Mouse (Mus musculus): Measurements from ENCODE around the gene Rbp3. TPM values are rescaled to one million over a fixed set of nuclear protein-coding genes. Genes with fewer than 3 reads are reported as not detected.
A peak's percentile ranks its signal among the peaks of the same experiment; 100 is the strongest.

Gene Rbp3
- polyA plus RNA-seq, 1 experiment, result not detected

DNA sequence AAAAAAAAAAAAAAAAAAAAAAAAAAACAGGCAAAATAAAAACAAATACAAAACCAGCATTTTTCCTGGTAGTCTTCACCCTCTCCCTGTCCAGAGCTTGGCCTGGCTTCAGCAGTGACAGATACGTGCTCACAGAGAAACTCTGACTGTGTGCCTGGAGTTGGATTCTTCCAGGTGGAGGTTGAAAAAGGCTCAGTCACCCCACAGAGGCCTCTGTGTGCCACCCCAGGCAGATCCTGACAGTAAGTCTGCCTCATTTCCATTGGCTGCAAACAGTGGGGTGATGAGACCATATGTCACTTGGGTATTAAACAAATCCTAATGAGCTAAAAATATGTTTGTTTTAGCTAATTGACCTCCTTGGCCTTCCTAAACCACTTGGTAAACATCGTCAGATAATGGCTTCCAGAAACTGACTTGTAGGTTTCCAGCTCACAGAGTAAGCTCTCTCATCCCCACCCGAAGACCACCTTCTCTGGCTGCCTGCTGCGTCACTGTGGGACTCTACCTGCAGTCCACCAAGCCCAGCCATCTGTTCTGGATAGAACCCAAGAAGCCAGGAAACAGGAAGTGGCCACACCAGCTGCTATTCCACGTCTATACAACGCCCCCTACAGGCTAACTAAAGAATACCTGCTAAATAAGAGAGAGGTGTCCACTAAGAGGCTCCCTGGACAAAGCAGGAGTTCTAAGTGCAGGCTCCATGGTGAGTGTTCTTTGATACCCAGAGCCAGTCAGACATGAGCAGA, 1.4 kb upstream of the Rbp3 start:
- H3K4me1 ChIP-seq (ENCODE audit: control insufficient read depth, insufficient read depth, low read length), result no peaks in the 10 kb centered on the region
- H3K36me3 ChIP-seq (ENCODE audit: control insufficient read depth, insufficient read depth, low read length), result no peaks in the 10 kb centered on the region
- DNase-seq, result no peak
- no peaks in the 10 kb centered on the region for H3K27me3 ChIP-seq (replicated peaks; ENCODE audit: control insufficient read depth, insufficient read depth, low read length)
- TF ChIP-seq POLR2A (IDR thresholded peaks at IDR 0.05; ENCODE audit: low read depth, low read length) (no peak), CTCF (conservative IDR thresholded peaks at IDR 0.05; ENCODE audit: insufficient read depth, insufficient read length, low read depth, low read length) (no peak)
- H3K4me3 ChIP-seq (ENCODE audit: insufficient read depth, low read depth, low read length), result no peak overlapping the region
- WGBS, result 58% methylated on average over 6 of the region's 6 CpGs
- H3K27ac ChIP-seq (ENCODE audit: insufficient read depth, low read depth, low read length), result no peak overlapping the region

DNA sequence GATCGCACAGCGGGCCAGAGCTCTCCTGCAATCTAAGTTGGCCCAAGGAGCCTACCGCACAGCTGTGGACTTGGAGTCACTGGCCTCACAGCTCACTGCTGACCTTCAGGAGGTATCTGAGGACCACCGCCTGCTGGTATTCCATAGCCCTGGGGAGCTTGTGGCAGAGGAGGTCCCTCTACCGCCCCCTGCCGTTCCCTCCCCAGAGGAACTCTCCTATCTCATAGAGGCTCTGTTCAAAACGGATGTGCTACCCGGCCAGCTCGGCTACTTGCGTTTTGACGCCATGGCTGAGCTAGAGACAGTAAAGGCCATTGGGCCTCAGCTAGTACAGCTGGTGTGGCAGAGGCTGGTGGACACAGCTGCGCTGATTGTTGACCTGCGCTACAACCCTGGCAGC, 2.3 kb downstream of the Rbp3 start:
- TF ChIP-seq POLR2A (IDR thresholded peaks at IDR 0.05; ENCODE audit: low read depth, low read length), result no peak
- TF ChIP-seq CTCF (conservative IDR thresholded peaks at IDR 0.05; ENCODE audit: insufficient read depth, insufficient read length, low read depth, low read length), result no peak
- no peak overlapping the region for H3K4me3 ChIP-seq (ENCODE audit: insufficient read depth, low read depth, low read length)
- no peaks in the 10 kb centered on the region for H3K4me1 ChIP-seq (ENCODE audit: control insufficient read depth, insufficient read depth, low read length)
- no peak overlapping the region for H3K27ac ChIP-seq (ENCODE audit: insufficient read depth, low read depth, low read length)
- DNase-seq, result no peak
- H3K36me3 ChIP-seq (ENCODE audit: control insufficient read depth, insufficient read depth, low read length), result no peaks in the 10 kb centered on the region
- no peaks in the 10 kb centered on the region for H3K27me3 ChIP-seq (replicated peaks; ENCODE audit: control insufficient read depth, insufficient read depth, low read length)
- WGBS, result 78% methylated on average over 13 of the region's 13 CpGs

DNA sequence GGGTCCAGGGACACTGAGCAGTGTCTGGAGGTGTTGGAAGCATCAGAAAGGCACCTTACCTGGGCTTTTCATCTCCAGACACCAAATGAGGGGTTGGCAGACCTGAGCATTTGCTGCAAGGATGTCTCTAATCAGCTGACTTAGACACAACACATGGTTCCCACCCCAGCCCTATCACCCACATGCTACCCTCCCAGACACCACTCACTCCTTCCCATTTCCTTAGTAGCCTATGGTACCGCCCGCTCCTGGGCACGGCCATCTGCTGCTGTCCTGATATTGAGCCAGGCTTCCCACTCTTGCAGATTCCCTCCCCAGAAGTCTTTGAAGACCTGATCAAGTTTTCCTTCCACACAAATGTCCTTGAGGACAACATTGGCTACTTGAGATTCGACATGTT, 4.4 kb downstream of the Rbp3 start:
- 88% methylated on average over 4 of the region's 4 CpGs for WGBS
- H3K4me1 ChIP-seq (ENCODE audit: control insufficient read depth, insufficient read depth, low read length), result no peaks in the 10 kb centered on the region

DNA sequence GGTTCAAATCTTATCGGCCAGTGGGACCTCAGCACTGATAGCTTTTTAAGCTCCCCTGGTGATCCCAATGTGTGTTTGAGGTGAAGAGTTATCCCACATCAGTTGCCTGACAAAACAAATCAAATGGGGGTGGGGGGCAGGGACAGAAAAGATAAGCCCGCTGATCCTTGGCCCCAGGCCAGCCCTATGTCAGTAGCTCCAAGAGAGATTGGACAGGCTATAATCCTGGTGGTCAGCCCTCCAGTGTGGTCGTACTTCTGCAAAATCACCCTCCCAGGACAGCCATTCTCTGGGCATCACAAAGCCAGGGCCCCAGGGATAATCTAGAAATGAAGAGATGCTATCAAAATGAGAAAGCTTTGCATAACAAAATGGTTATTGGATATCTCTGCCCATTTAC, 5.0 kb downstream of the Rbp3 start:
- H3K4me1 ChIP-seq (ENCODE audit: control insufficient read depth, insufficient read depth, low read length), result no peaks in the 10 kb centered on the region
- DNase-seq, result no peak
- TF ChIP-seq CTCF (conservative IDR thresholded peaks at IDR 0.05; ENCODE audit: insufficient read depth, insufficient read length, low read depth, low read length), result no peak
- TF ChIP-seq POLR2A (IDR thresholded peaks at IDR 0.05; ENCODE audit: low read depth, low read length), result no peak
- H3K27me3 ChIP-seq (replicated peaks; ENCODE audit: control insufficient read depth, insufficient read depth, low read length), result no peaks in the 10 kb centered on the region
- WGBS, result 70% methylated on average over 3 of the region's 3 CpGs
- H3K27ac ChIP-seq (ENCODE audit: insufficient read depth, low read depth, low read length), result no peak overlapping the region
- no peaks in the 10 kb centered on the region for H3K36me3 ChIP-seq (ENCODE audit: control insufficient read depth, insufficient read depth, low read length)
- no peak overlapping the region for H3K4me3 ChIP-seq (ENCODE audit: insufficient read depth, low read depth, low read length)

More for the DNA sequence above, 4.4 kb downstream of the Rbp3 start:
- no peak for DNase-seq
- no peak for TF ChIP-seq CTCF (conservative IDR thresholded peaks at IDR 0.05; ENCODE audit: insufficient read depth, insufficient read length, low read depth, low read length)
- no peak for TF ChIP-seq POLR2A (IDR thresholded peaks at IDR 0.05; ENCODE audit: low read depth, low read length)
- H3K27me3 ChIP-seq (replicated peaks; ENCODE audit: control insufficient read depth, insufficient read depth, low read length), result no peaks in the 10 kb centered on the region
- H3K36me3 ChIP-seq (ENCODE audit: control insufficient read depth, insufficient read depth, low read length), result no peaks in the 10 kb centered on the region
- no peak overlapping the region for H3K27ac ChIP-seq (ENCODE audit: insufficient read depth, low read depth, low read length)
- H3K4me3 ChIP-seq (ENCODE audit: insufficient read depth, low read depth, low read length), result no peak overlapping the region

DNA sequence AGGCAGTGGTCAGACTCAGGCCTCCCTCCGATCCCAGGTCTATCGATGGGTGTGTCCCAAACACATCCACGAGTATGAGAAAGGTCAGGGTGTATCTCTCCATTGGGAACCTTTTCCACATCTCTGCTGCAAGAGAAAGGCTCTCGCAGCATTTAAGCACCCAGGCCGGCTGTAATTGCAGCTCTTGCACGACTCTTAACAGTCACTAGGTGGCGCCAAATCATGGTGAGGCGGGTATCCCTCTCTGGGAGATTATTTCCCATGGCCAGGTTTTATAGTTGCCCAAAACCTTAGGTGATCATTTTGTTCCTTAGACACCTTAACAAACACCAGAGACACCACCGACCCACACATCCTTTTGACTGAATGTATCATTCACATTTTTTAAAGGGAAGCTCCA, 5.5 kb downstream of the Rbp3 start:
- WGBS, result 11% methylated on average over 9 of the region's 9 CpGs

DNA sequence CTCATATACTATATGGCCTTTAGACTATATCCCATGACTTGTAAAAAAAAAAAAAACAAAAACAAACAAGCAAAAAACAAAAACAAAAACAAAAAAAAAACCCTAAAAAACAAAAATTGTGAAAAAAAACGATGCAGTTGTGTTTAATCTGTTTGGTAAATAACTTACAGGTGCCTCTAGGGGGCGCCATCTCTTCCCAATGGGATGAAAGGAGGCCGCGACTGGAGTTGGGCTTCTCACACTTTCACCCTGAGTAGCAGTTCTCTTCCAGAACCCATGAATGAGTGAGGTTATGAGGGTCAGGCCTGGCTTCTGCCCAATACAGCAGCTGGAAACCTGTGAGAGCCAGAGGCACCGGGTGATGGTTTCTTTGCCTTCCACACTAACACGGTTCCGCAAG, 11.9 kb downstream of the Rbp3 start:
- Histone ChIP-seq H3K4me1 (ENCODE audit: control insufficient read depth, insufficient read depth, low read length) (no peaks in the 10 kb centered on the region), H3K27me3 (replicated peaks; ENCODE audit: control insufficient read depth, insufficient read depth, low read length) (no peaks in the 10 kb centered on the region), H3K27ac (ENCODE audit: insufficient read depth, low read depth, low read length) (no peak overlapping the region), H3K36me3 (ENCODE audit: control insufficient read depth, insufficient read depth, low read length) (no peaks in the 10 kb centered on the region), H3K4me3 (ENCODE audit: insufficient read depth, low read depth, low read length) (no peak overlapping the region)
- WGBS, result 70% methylated on average over 7 of the region's 7 CpGs
- DNase-seq, result no peak
- TF ChIP-seq CTCF (conservative IDR thresholded peaks at IDR 0.05; ENCODE audit: insufficient read depth, insufficient read length, low read depth, low read length) (no peak), POLR2A (IDR thresholded peaks at IDR 0.05; ENCODE audit: low read depth, low read length) (no peak)

More for the DNA sequence above, 5.5 kb downstream of the Rbp3 start:
- Histone ChIP-seq H3K36me3 (ENCODE audit: control insufficient read depth, insufficient read depth, low read length) (no peaks in the 10 kb centered on the region), H3K27ac (ENCODE audit: insufficient read depth, low read depth, low read length) (no peak overlapping the region), H3K4me1 (ENCODE audit: control insufficient read depth, insufficient read depth, low read length) (no peaks in the 10 kb centered on the region), H3K27me3 (replicated peaks; ENCODE audit: control insufficient read depth, insufficient read depth, low read length) (no peaks in the 10 kb centered on the region), H3K4me3 (ENCODE audit: insufficient read depth, low read depth, low read length) (no peak overlapping the region)
- no peak for TF ChIP-seq POLR2A (IDR thresholded peaks at IDR 0.05; ENCODE audit: low read depth, low read length)
- TF ChIP-seq CTCF (conservative IDR thresholded peaks at IDR 0.05; ENCODE audit: insufficient read depth, insufficient read length, low read depth, low read length), result peak; percentile 67
- peak; percentile 36 for DNase-seq

DNA sequence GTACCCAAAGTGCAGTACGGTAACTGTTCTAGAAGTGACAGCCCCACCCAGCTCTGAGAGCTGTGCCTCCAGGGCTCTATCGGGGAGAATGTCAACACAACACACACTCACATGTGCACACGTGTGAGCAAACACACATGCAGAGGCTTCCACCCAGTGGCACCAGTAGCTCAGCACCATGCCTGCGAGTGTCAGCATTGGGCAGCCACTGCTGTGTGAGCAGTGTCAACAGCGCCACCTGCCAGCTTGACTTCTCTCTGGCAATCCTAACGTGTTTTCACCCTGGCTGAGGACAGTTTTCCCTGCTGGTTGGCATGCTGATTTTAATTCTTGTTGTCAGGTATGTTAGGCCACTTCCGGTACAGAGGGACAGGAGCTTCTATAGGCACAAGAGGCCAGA, 18.9 kb downstream of the Rbp3 start:
- TF ChIP-seq CTCF (conservative IDR thresholded peaks at IDR 0.05; ENCODE audit: insufficient read depth, insufficient read length, low read depth, low read length) (peak; percentile 39; the same call in 1 of the 2 replicates), POLR2A (IDR thresholded peaks at IDR 0.05; ENCODE audit: low read depth, low read length) (no peak)
- Histone ChIP-seq H3K4me1 (ENCODE audit: control insufficient read depth, insufficient read depth, low read length) (no peaks in the 10 kb centered on the region), H3K36me3 (ENCODE audit: control insufficient read depth, insufficient read depth, low read length) (no peaks in the 10 kb centered on the region), H3K27ac (ENCODE audit: insufficient read depth, low read depth, low read length) (no peak overlapping the region), H3K27me3 (replicated peaks; ENCODE audit: control insufficient read depth, insufficient read depth, low read length) (no peaks in the 10 kb centered on the region), H3K4me3 (ENCODE audit: insufficient read depth, low read depth, low read length) (no peak overlapping the region)
- DNase-seq, result no peak
- 48% methylated on average over 7 of the region's 7 CpGs for WGBS
